Comparison of ENCODE assay signal across 8 mouse cellular contexts in the genomic region with DNA sequence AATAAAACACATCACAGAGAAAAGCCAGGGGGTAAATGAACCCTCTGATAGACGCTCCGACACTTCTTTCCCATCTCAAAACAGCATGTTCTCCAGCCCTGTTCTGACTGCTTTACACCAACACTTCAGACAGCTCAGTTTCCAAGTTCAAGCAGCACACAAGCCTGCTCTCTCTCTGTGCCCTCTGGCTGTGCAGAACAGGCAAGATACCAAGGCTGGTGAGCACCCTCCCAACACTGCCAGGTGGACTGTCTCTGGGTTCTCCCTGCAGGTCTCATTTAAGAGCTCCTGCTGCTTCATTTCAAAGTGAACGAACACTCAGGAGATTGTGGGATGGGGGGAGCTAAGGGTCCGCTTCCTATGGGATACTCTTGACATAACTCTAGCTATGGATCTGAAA. TPM values are rescaled to one million over a fixed set of nuclear protein-coding genes. Genes with fewer than 3 reads are reported as not detected.
A peak's percentile ranks its signal among the peaks of the same experiment; 100 is the strongest.
DNase-seq lines count a peak whose midpoint lies in the region; ATAC-seq and TF ChIP-seq lines count a peak whose summit lies in the region.

No protein-coding gene starts in this region.

- peak overlapping the region; percentile 97 for H3K4me3 ChIP-seq in kidney, embryonic 14.5 days (ENCODE audit: low read length)
- H3K4me3 ChIP-seq in embryonic facial prominence, embryonic 12.5 days: peak overlapping the region; percentile 87
- peak overlapping the region; percentile 96 for H3K4me3 ChIP-seq in hindbrain, embryonic 16.5 days (ENCODE audit: low read length)
- peak overlapping the region; percentile 72 for H3K4me3 ChIP-seq in midbrain, postnatal 0 days (ENCODE audit: low read depth, low read length)

- WGBS in kidney, embryonic 14.5 days: 57% methylated on average over 4 of the region's 4 CpGs
- 72% methylated on average over 4 of the region's 4 CpGs for WGBS in embryonic facial prominence, embryonic 12.5 days
- WGBS in hindbrain, embryonic 16.5 days: 58% methylated on average over 4 of the region's 4 CpGs
- WGBS in midbrain, postnatal 0 days: 57% methylated on average over 4 of the region's 4 CpGs

- peak overlapping the region; percentile 72 for H3K4me2 ChIP-seq in kidney, embryonic 14.5 days (replicated peaks; ENCODE audit: low read depth, low read length)
- peak overlapping the region; percentile 89 for H3K4me2 ChIP-seq in embryonic facial prominence, embryonic 12.5 days (replicated peaks)
- H3K4me2 ChIP-seq in hindbrain, embryonic 16.5 days (ENCODE audit: low read length): peak overlapping the region; percentile 62
- H3K4me2 ChIP-seq in midbrain, postnatal 0 days (ENCODE audit: low read depth, low read length, poor library complexity, severe bottlenecking): peak overlapping the region; percentile 80

- H3K9ac ChIP-seq in kidney, embryonic 14.5 days (ENCODE audit: low read depth, low read length): peak overlapping the region; percentile 94; the same call in 1 of the 2 replicates
- H3K9ac ChIP-seq in embryonic facial prominence, embryonic 12.5 days: peak overlapping the region; percentile 91; the same call in 1 of the 2 replicates
- peak overlapping the region; percentile 39 for H3K9ac ChIP-seq in hindbrain, embryonic 16.5 days (ENCODE audit: low read depth, low read length)
- H3K9ac ChIP-seq in midbrain, postnatal 0 days (replicated peaks; ENCODE audit: low read length, poor library complexity, severe bottlenecking): peak overlapping the region; percentile 42; the same call in 1 of the 2 replicates

- no peaks in the 10 kb centered on the region for H3K27me3 ChIP-seq in kidney, embryonic 14.5 days (ENCODE audit: control insufficient read depth, insufficient read depth, low read length)
- H3K27me3 ChIP-seq in embryonic facial prominence, embryonic 12.5 days: no peaks in the 10 kb centered on the region
- H3K27me3 ChIP-seq in hindbrain, embryonic 16.5 days (replicated peaks; ENCODE audit: control insufficient read depth, insufficient read depth, low read length): no peaks in the 10 kb centered on the region
- no peaks in the 10 kb centered on the region for H3K27me3 ChIP-seq in midbrain, postnatal 0 days (ENCODE audit: insufficient read depth, low read length)

- H3K27ac ChIP-seq in kidney, embryonic 14.5 days (ENCODE audit: low read depth, low read length): 0 out of 2 replicates have a peak overlapping the region, but pooled peaks have one; percentile 24
- no peak overlapping the region for H3K27ac ChIP-seq in embryonic facial prominence, embryonic 12.5 days
- no peak overlapping the region for H3K27ac ChIP-seq in hindbrain, embryonic 16.5 days (ENCODE audit: low read depth, low read length)
- no peak overlapping the region for H3K27ac ChIP-seq in midbrain, postnatal 0 days (ENCODE audit: low read depth, low read length)

- no peaks in the 10 kb centered on the region for H3K36me3 ChIP-seq in kidney, embryonic 14.5 days (ENCODE audit: control insufficient read depth, insufficient read depth, low read length)
- H3K36me3 ChIP-seq in embryonic facial prominence, embryonic 12.5 days: no peaks in the 10 kb centered on the region
- H3K36me3 ChIP-seq in hindbrain, embryonic 16.5 days (ENCODE audit: control insufficient read depth, insufficient read depth, low read length): no peaks in the 10 kb centered on the region
- H3K36me3 ChIP-seq in midbrain, postnatal 0 days (ENCODE audit: insufficient read depth, low read length): no peaks in the 10 kb centered on the region

- no peaks in the 10 kb centered on the region for H3K9me3 ChIP-seq in kidney, embryonic 14.5 days (ENCODE audit: control insufficient read depth, low read length)
- H3K9me3 ChIP-seq in embryonic facial prominence, embryonic 12.5 days: no peaks in the 10 kb centered on the region
- no peaks in the 10 kb centered on the region for H3K9me3 ChIP-seq in hindbrain, embryonic 16.5 days (ENCODE audit: control insufficient read depth, low read length)
- H3K9me3 ChIP-seq in midbrain, postnatal 0 days (ENCODE audit: low read length): no peaks in the 10 kb centered on the region

- peaks cover 39% of the 10 kb centered on the region for H3K4me1 ChIP-seq in kidney, embryonic 14.5 days (ENCODE audit: control insufficient read depth, insufficient read depth, low read length)
- H3K4me1 ChIP-seq in embryonic facial prominence, embryonic 12.5 days: peaks cover 39% of the 10 kb centered on the region
- H3K4me1 ChIP-seq in hindbrain, embryonic 16.5 days (ENCODE audit: control insufficient read depth, insufficient read depth, low read depth, low read length): peaks cover 43% of the 10 kb centered on the region
- H3K4me1 ChIP-seq in midbrain, postnatal 0 days (ENCODE audit: insufficient read depth, low read length): peaks cover 25% of the 10 kb centered on the region

- no peak for DNase-seq in kidney, postnatal 25 days
- no peak for DNase-seq in midbrain, postnatal 0 days (ENCODE audit: low spot score)
- no peak for DNase-seq in left cerebral cortex, adult 8-10 months (ENCODE audit: low spot score in 2 of 2)
- no peak for DNase-seq in layer of hippocampus, adult 18-20 months (ENCODE audit: low spot score in 2 of 2)

- TF ChIP-seq CTCF in midbrain, postnatal 0 days (IDR thresholded peaks at IDR 0.05): no peak

- no peak for ATAC-seq in kidney, embryonic 14.5 days (ENCODE audit: low FRiP score, low TSS enrichment)
- ATAC-seq in embryonic facial prominence, embryonic 12.5 days (ENCODE audit: insufficient number of reproducible peaks, insufficient read depth, low FRiP score, low TSS enrichment): no peak
- ATAC-seq in hindbrain, embryonic 16.5 days: no peak
- ATAC-seq in midbrain, postnatal 0 days (ENCODE audit: low FRiP score): no peak
- ATAC-seq in monocyte, adult 5-6 weeks (replicated peaks; ENCODE audit: insufficient number of reproducible peaks, low FRiP score, low TSS enrichment, poor library complexity, severe bottlenecking): no peak

RNA-seq across cellular contexts. Expression of a gene that starts 1.5 kb away (rescaled TPM):
- polyA plus RNA-seq in kidney, embryonic 14.5 days (2014; fragmentation: Nextera tagmentation; extraction: Ambion mirVana): 164 and 174 TPM in 2 replicates
- polyA plus RNA-seq in embryonic facial prominence, embryonic 12.5 days (2016; fragmentation: Nextera tagmentation; extraction: Ambion mirVana): 148 and 152 TPM in 2 replicates
- polyA plus RNA-seq in hindbrain, embryonic 16.5 days (2015; fragmentation: Nextera tagmentation; extraction: Ambion mirVana): 121 and 124 TPM in 2 replicates
- 71.9 and 80.4 TPM in 2 replicates for total RNA-seq in midbrain, postnatal 0 days (2014; rRNA removed)
- 119 and 129 TPM in 2 replicates for polyA plus RNA-seq in midbrain, postnatal 0 days (2015; fragmentation: Nextera tagmentation; extraction: Ambion mirVana)
- total RNA-seq in left cerebral cortex, adult 8-10 months (2022): 10 to 100 TPM; 52.7 to 60.3 (median 57.4) TPM
- total RNA-seq in monocyte, adult 5-6 weeks (2017): 27.0 to 52.7 TPM (median 36.3 TPM) in 3 replicates
- 10 to 100 TPM; 50.7 to 54.4 TPM for total RNA-seq in layer of hippocampus, adult 18-20 months (2021)

RNA-seq across cellular contexts. Expression of a gene that starts 56.7 kb away (rescaled TPM):
- polyA plus RNA-seq in kidney, embryonic 14.5 days (2014; fragmentation: Nextera tagmentation; extraction: Ambion mirVana): 20.7 and 25.3 TPM in 2 replicates
- 12.2 and 12.9 TPM in 2 replicates for polyA plus RNA-seq in embryonic facial prominence, embryonic 12.5 days (2016; fragmentation: Nextera tagmentation; extraction: Ambion mirVana)
- polyA plus RNA-seq in hindbrain, embryonic 16.5 days (2015; fragmentation: Nextera tagmentation; extraction: Ambion mirVana): 6.2 and 7.5 TPM in 2 replicates
- 19.8 and 28.1 TPM in 2 replicates for total RNA-seq in midbrain, postnatal 0 days (2014; rRNA removed)
- 8.1 and 9.6 TPM in 2 replicates for polyA plus RNA-seq in midbrain, postnatal 0 days (2015; fragmentation: Nextera tagmentation; extraction: Ambion mirVana)
- total RNA-seq in left cerebral cortex, adult 8-10 months (2022): 10 to 100 TPM; 71.1 to 85.2 (median 78.2) TPM
- total RNA-seq in monocyte, adult 5-6 weeks (2017): 16.8 to 25.0 TPM (median 22.7 TPM) in 3 replicates
- 10 to 100 TPM; 69.8 to 74.0 TPM for total RNA-seq in layer of hippocampus, adult 18-20 months (2021)

Comparison
In these comparisons a context has a peak if more than half of its experiments do, and no peak if none do; other contexts are left out.
1. H3K9ac ChIP-seq: peak in every context shown above with its lines; median percentile 94 in kidney, embryonic 14.5 days; 91 in embryonic facial prominence, embryonic 12.5 days; 42 in midbrain, postnatal 0 days; 39 in hindbrain, embryonic 16.5 days.